Mouse (Mus musculus) liver, embryonic 11.5 days (tissue): ENCODE measurements at regions not wholly inside any gene's neighbourhood (a gene's known extent, or its start where the extent isn't known, plus 50 kb on each side); places are given as distances from the start of the nearest gene placed in this dataset.

Source experiments
- ATAC-seq: fragments of 200-750 bp; cut with Nextera tagmentation; replicated peaks from 2 replicates; pipeline ENCODE4 v1.8.0; 2017; ENCODE audit warnings: moderate number of reproducible peaks, mild to moderate bottlenecking, moderate TSS enrichment, moderate library complexity; ENCODE audit not compliant: low FRiP score
- DNase-seq: peaks from one replicate; pipeline ENCODE4 v3.0.0-alpha.2; 2017; ENCODE audit warnings: low spot score
- H3K27ac ChIP-seq: fragments of 300-500 bp; sonication (generic); 2 replicates; pipeline ENCODE4 v1.5.1; 2014; ENCODE audit warnings: mild to moderate bottlenecking, low read depth, low read length, control low read depth
- H3K27me3 ChIP-seq: fragments of 300-500 bp; sonication (generic); replicated peaks from 2 replicates; pipeline ENCODE4 v1.6.1; 2014; ENCODE audit warnings: low read length, mixed read lengths; ENCODE audit not compliant: control insufficient read depth, insufficient read depth
- H3K36me3 ChIP-seq: fragments of 300-500 bp; sonication (generic); 2 replicates; pipeline ENCODE4 v1.6.1; 2014; ENCODE audit warnings: mild to moderate bottlenecking, low read length, moderate library complexity, mixed read lengths; ENCODE audit not compliant: control insufficient read depth, insufficient read depth
- H3K4me1 ChIP-seq: fragments of 300-500 bp; sonication (generic); replicated peaks from 2 replicates; pipeline ENCODE4 v1.6.1; 2014; ENCODE audit warnings: low read length, mixed read lengths; ENCODE audit not compliant: control insufficient read depth, insufficient read depth
- H3K4me2 ChIP-seq: fragments of 300-500 bp; sonication (generic); 2 replicates; pipeline ENCODE4 v1.6.1; 2014; ENCODE audit warnings: mild to moderate bottlenecking, control low read depth, moderate library complexity
- H3K4me3 ChIP-seq: fragments of 300-500 bp; sonication (generic); 2 replicates; pipeline ENCODE4 v1.5.1; 2014; ENCODE audit warnings: low read depth, low read length, control low read depth
- H3K9ac ChIP-seq: fragments of 300-500 bp; sonication (generic); 2 replicates; pipeline ENCODE4 v1.6.1; 2014; ENCODE audit warnings: low read depth, low read length, control low read depth
- H3K9me3 ChIP-seq: fragments of 300-500 bp; sonication (generic); 2 replicates; pipeline ENCODE4 v1.6.1; 2016; ENCODE audit warnings: low read length, inconsistent platforms, mixed read lengths; ENCODE audit not compliant: control insufficient read depth
- WGBS: fragments of 180-500 bp; shearing (Covaris S2); extraction: QIAGEN DNeasy Blood & Tissue Kit; methylation state at CpG from one replicate; pipeline ENCODE4 v1.1.7; 2014; 5-methylcytosine and 5-hydroxymethylcytosine counted together

DNA sequence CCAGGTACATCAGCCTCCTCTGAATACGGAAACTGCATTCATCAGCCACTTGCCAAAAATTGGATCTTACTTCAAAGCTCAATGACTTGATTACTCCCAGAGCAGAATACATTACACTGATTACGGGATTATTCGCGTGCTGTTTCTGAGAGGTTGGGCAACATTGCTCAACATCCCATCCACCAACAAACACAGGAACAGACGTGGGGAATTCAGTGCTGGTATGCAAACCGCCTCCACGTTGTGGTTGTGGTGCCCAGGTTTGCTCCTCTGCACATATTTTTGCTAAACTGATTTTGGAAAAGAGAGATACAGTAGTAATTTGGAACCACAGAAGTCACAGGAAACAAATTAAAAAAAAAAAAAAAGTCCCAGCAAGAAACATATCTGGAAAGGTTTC lies 266.9 kb downstream of the Dhx15 start:
- Histone ChIP-seq H3K9ac (no peak overlapping the region), H3K4me1 (no peaks in the 10 kb centered on the region), H3K4me3 (no peak overlapping the region), H3K36me3 (no peaks in the 10 kb centered on the region), H3K9me3 (no peaks in the 10 kb centered on the region), H3K4me2 (no peak overlapping the region), H3K27ac (no peak overlapping the region), H3K27me3 (no peaks in the 10 kb centered on the region)
- ATAC-seq (no peak), DNase-seq (no peak)
- WGBS, result 79% methylated on average over 7 of the region's 7 CpGs

DNA sequence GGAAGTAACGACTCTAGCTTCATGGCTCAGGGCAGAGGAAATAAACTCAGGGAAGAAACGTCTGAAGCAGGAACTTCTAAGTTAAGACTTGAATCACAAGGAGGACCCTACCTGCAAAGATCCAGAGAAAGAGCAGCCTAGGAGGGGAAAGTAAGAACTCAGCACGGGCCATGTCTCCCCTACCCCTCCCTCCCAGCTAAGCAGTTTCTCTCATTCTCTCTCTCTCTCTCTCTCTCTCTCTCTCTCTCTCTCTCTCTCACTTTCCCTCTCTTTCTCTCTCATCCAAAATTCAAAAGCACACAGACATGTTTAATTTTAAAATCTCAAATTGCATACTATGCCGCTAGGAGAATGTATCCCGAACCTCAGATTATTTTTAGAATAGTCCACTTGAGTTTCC lies 267.3 kb downstream of the Dhx15 start:
- H3K9me3 ChIP-seq, result no peaks in the 10 kb centered on the region
- H3K9ac ChIP-seq, result no peak overlapping the region
- ATAC-seq, result no peak
- no peaks in the 10 kb centered on the region for H3K36me3 ChIP-seq
- no peaks in the 10 kb centered on the region for H3K27me3 ChIP-seq
- H3K27ac ChIP-seq, result no peak overlapping the region
- H3K4me2 ChIP-seq, result no peak overlapping the region
- DNase-seq, result no peak
- H3K4me1 ChIP-seq, result no peaks in the 10 kb centered on the region
- H3K4me3 ChIP-seq, result no peak overlapping the region
- 57% methylated on average over 5 of the region's 5 CpGs for WGBS

DNA sequence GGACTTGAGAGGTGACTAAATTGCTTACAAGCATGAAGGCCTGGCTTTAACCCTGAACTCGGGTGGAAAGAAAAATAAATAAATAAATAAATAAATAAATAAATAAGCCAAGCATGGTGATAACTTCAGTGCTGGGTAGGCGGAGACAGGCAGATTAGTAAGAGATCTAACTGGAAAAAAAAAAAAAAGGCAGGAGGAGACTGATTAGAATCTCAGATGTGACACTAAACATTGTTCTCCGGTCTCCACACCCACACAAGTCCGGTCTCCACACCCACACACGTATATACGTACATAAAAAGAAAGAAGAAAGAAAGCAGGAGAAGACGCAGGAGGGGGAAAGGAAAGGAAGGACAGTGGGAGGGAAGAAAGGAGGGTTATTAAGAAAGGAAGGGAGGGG lies 267.8 kb downstream of the Dhx15 start:
- Histone ChIP-seq H3K4me3 (no peak overlapping the region), H3K4me2 (no peak overlapping the region), H3K36me3 (no peaks in the 10 kb centered on the region), H3K27me3 (no peaks in the 10 kb centered on the region), H3K4me1 (no peaks in the 10 kb centered on the region), H3K27ac (no peak overlapping the region), H3K9me3 (no peaks in the 10 kb centered on the region), H3K9ac (no peak overlapping the region)
- DNase-seq, result no peak
- 75% methylated on average over 7 of the region's 7 CpGs for WGBS
- no peak for ATAC-seq

DNA sequence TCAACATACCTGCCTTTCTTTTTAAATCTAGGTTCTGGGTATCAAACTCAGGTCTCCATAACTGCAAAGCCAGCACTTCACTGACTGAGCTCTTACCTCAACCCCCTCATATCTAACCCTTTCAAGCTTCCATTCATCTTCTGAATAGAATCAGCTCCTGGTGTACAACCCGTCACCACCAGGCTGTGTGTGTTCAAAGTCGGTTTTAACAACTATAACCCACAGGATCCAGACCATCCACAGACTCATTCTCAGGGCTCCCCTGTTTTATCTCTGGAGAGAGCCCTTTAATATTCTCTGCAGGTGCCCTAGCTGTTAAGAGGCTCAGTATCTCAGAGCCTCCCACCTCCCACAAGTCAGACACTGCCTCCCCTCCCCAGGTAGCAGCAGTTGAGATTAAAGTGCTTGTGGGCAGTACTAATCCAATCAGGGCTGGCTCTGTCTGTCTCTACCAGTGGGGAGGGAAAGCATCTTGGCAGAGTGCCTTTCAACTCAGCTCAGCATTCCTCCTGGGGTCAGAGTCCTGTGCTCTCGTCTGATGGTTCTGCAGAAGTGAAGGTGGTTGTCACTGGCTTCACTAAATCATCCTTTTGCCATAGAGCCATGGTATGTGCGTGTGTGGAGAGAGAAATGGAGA lies 272.4 kb downstream of the Dhx15 start:
- H3K36me3 ChIP-seq, result no peaks in the 10 kb centered on the region
- H3K27ac ChIP-seq, result no peak overlapping the region
- no peak for DNase-seq

DNA sequence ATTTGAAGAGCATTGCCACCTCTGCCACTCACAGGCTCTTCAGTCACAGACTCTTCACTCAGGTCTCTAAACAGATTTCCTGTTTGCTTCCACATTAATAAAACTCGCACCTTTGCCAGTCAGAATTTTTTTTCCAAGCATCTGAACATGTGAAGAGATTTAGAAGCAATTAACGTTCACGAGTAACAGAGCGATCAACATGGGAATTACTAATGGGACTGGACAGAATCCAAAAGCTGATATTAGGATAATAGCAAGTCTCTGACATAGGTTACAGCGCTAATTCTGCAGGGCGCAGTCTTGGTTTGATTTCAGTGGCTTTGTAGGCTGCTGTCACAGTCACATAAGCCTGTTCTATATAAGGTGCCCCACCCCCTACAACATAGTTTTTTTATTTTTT lies 275.6 kb downstream of the Dhx15 start:
- Histone ChIP-seq H3K36me3 (no peaks in the 10 kb centered on the region), H3K4me2 (no peak overlapping the region), H3K4me3 (no peak overlapping the region), H3K27ac (no peak overlapping the region), H3K27me3 (no peaks in the 10 kb centered on the region), H3K9ac (no peak overlapping the region), H3K4me1 (no peaks in the 10 kb centered on the region), H3K9me3 (no peaks in the 10 kb centered on the region)
- DNase-seq (no peak), ATAC-seq (no peak)
- 88% methylated on average over 6 of the region's 6 CpGs for WGBS

More for the DNA sequence above, 272.4 kb downstream of the Dhx15 start:
- H3K9me3 ChIP-seq, result no peaks in the 10 kb centered on the region
- H3K4me3 ChIP-seq, result no peak overlapping the region
- no peaks in the 10 kb centered on the region for H3K27me3 ChIP-seq
- no peaks in the 10 kb centered on the region for H3K4me1 ChIP-seq
- 27% methylated on average over 4 of the region's 4 CpGs for WGBS
- H3K9ac ChIP-seq, result no peak overlapping the region
- no peak overlapping the region for H3K4me2 ChIP-seq
- no peak for ATAC-seq

DNA sequence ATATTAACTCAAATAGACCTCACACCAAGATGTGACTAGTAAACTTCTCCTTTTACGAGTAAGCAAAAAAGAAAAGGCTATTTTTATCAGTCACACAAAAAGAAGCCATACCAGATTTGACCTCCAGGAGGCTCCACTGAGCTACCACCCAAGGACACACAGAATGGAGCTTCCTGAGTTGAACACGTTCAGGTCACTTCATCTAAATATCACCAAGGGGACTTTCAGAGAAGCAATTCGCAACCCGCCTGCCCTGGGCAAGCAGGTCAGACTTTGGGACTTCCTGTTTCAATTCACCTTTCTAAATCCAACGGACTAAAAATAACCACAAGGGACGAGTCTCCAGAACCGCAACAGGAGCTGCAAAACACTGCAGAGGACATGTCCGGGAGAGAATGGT lies 281.5 kb downstream of the Dhx15 start:
- Histone ChIP-seq H3K4me2 (no peak overlapping the region), H3K4me3 (no peak overlapping the region), H3K27me3 (no peaks in the 10 kb centered on the region), H3K36me3 (no peaks in the 10 kb centered on the region), H3K9ac (no peak overlapping the region), H3K9me3 (no peaks in the 10 kb centered on the region), H3K4me1 (no peaks in the 10 kb centered on the region), H3K27ac (no peak overlapping the region)
- ATAC-seq (no peak), DNase-seq (no peak)
- 49% methylated on average over 8 of the region's 8 CpGs for WGBS

DNA sequence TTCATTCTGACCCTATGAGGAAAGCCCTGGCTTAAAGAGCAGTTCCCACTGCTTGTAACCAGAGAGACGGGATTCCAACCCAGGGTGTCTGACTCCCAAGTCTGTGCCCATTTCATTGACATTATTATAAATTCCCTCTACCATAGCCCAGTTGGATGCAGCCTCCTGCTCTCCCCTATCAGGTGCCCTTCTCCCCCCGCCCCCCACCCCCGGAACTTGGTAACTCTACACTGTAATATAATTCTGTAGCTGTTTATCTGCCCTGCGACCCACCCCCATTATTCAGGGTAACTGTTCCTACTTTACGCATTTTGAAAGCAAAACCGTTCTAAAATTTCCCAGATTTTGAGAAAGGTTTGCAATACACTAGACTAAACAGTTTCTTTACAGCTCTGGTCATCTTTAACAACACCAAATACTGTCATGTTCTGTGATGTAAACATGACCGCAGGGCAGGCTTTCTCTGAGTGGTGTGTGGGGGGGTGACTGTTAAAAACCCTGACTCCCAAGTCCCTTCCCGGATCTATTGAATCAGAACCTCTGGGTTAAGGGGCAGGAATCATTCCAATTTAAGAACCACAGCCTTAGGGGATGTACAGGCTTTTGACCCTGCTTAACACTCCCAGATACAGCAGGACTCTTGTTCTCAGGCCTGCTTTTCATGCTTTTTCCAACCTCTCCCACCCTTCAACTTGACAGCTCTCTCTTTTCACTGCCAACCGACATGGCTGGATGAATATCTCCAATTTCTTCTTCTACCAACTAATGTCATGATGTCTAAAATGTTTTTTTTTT lies 283.8 kb downstream of the Dhx15 start:
- ATAC-seq (no peak), DNase-seq (no peak)
- Histone ChIP-seq H3K4me3 (no peak overlapping the region), H3K4me1 (no peaks in the 10 kb centered on the region), H3K27me3 (no peaks in the 10 kb centered on the region), H3K4me2 (no peak overlapping the region), H3K9me3 (no peaks in the 10 kb centered on the region), H3K36me3 (no peaks in the 10 kb centered on the region), H3K9ac (no peak overlapping the region), H3K27ac (no peak overlapping the region)
- 70% methylated on average over 9 of the region's 9 CpGs for WGBS

DNA sequence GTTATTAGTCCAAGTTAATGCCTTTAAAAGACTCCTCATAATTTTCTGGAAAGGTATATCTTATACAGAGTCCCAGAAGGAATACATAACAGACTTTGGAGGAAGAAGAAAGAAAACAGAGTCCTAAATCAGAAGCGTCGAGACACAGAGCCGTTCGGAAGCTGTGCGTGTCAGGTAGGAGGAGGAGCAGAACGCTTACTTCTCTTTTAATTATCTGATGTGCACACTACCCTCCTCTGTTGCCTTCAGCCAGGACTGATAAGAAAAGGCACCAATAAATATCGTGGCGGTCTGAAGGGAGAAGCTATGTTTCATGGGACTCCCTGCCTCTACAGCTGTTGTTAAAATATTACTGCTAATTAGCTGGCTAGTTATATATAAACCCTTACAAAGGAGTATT lies 296.2 kb downstream of the Dhx15 start:
- peak; percentile 74 for ATAC-seq
- DNase-seq, result no peak
- Histone ChIP-seq H3K9ac (no peak overlapping the region), H3K36me3 (no peaks in the 10 kb centered on the region), H3K9me3 (no peaks in the 10 kb centered on the region), H3K27me3 (no peaks in the 10 kb centered on the region), H3K4me3 (no peak overlapping the region), H3K4me2 (no peak overlapping the region), H3K27ac (no peak overlapping the region), H3K4me1 (no peaks in the 10 kb centered on the region)
- WGBS, result 54% methylated on average over 8 of the region's 8 CpGs

DNA sequence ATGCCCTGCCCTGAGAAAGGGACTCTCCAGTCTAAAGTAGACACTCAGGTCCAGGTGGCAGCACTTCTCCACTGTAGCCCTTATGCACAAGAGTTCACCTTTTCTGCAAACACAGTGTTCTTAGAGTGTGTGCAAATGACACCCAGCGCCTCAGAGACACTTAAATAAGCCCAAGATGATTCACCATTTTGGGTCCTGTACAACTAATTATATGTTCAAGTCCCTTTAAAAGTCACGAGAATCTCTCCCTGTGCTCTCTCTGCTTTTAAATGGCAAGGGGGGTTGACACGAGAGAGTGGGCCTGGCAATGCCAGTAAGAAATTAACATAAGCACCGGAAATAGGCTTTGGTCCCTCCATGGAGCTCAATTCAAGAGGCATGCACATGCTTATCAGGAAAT lies 299.0 kb downstream of the Dhx15 start:
- no peak for ATAC-seq
- WGBS, result 76% methylated on average over 4 of the region's 4 CpGs
- H3K4me1 ChIP-seq, result no peaks in the 10 kb centered on the region
- no peaks in the 10 kb centered on the region for H3K36me3 ChIP-seq
- no peaks in the 10 kb centered on the region for H3K9me3 ChIP-seq
- H3K4me3 ChIP-seq, result no peak overlapping the region
- H3K4me2 ChIP-seq, result no peak overlapping the region
- no peak for DNase-seq
- no peaks in the 10 kb centered on the region for H3K27me3 ChIP-seq
- no peak overlapping the region for H3K27ac ChIP-seq
- no peak overlapping the region for H3K9ac ChIP-seq
